Mouse (Mus musculus) liver (tissue): ENCODE results near the gene Ell2.

Experiments
- DNase-seq: peaks from one replicate; pipeline ENCODE4 v3.0.0-alpha.2; 2020; ENCODE audit warnings: mixed read lengths

The Ell2 gene

DNA sequence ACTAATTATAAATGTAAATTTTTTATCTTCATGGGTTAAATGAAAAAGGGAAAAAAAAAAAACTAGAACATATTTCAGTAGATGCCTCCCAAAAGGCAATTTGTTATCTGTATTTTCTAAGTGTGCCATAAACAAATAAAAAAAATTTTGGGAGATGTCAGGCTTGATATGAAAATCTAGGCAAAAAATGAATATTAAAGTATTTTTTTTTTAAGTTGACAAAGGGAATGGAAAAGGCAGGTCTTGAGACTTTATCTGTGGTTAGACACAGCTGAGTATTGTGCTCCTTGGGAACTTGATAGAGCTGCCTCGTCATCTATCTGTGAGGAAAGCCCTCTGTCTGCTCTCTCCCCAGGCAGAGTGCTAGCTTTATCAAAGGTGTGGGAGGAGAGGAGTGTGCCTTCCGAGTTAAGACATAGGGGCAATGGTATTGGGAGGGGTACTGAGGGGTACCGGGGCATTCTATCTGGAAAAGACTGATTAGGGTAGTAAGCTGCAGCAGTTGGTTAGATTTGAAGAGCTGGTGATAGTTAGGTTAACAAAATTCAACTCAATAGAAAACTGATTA is 27.1 kb downstream of the Ell2 start:
- peak; percentile 84 for DNase-seq

DNA sequence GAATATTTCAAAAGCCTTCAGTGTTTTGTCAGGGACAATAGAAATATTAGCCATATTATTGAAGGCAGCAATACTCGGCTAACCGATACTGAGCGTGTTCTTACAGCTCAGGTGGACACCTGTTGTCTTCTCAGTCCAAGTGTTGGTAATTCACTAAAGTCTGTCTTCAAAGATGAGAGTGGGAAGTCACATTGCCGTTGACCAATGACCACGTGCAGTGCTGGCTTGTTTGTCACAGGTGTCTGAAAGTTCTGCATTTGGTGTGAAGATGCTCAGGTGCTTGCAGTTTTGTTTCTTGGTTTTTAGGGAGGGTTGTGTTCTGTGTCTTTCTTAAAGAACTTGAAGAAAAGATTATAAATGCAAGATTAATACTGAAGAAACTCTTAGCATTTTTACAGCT is 27.7 kb downstream of the Ell2 start:
- DNase-seq, result no peak

DNA sequence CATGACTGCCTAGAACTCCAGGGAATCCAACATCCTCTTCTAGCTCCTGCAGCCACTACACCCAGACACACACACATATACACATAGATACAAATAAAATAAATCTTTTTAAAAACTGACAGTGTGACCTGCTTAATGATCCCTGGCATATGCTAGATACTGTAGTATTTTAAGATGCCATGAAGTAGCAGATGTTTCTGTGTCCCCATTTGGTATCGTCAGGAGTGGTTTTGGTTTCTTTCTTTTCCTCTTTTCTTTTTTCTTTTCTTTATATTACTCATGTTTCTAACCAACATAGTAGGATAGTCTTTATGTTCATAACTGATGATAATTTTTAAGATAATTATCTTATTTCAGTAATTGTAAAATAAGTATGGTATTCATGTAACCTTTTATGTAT is 29.0 kb downstream of the Ell2 start:
- DNase-seq, result no peak

DNA sequence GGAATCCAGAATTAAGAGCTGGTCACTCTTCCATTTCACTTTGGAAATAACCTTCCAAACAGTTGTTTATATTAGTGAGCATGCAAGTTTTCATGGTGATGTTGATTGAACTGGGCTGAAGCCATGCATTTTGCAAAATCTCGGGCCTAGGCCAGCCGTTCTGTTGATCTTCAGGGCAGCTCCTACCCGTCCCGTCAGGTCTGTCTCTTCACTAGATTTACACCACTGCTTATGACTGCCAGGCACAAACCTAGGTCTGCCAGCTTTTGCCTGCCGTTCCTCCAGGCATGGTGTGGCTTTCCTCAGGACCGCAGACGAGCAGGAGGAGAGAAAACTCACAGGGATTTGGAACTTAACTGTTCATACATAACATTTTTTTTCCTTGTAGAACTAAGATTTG is 31.4 kb downstream of the Ell2 start:
- no peak for DNase-seq

GRCm38 (mm10) chr13:75738536-75738935 is 32.0 kb downstream of the Ell2 start:
- no peak for DNase-seq

DNA sequence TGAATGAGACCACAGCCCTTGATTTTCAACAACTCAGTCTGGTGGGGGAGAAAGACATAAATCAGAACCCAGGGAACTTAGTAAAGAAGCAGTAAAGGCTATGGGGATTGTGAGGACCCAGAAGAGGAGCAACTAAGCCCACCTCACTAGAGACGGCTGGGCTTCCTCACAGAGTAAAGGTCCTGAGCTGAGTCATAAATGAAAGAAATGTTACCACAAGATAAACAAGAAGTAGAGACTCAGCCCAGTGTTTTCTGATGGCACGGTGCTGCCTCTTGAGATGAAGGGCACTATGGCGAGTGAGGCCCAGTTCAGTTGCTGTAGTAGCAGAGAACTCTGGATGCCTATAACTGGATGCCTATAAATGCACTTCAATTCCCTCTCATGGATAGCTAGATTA is 32.4 kb downstream of the Ell2 start:
- peak; percentile 70 for DNase-seq

DNA sequence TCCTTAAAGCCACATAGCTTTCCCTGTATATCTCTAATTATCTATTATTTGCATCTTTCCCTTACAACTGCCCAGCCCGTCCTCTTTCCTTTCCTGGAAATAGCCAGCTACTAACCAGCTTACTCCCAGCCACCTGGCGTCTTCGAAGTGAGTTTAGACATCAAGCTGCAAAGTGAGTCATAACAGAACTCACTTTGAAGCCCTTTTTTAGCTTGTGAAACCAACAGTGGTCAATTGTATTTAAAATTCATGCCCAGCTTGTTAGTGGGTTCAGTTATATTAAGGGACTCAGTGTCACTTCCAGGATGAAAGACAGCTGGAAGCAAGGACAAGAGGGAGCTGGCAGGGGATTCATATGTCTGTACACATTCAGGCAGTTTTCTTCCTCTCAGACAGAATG is 33.5 kb downstream of the Ell2 start:
- DNase-seq, result no peak

- DNase-seq, result no peak
Observed at GRCm38 (mm10) chr13:75741119-75741518, 34.6 kb downstream of the Ell2 start.

DNA sequence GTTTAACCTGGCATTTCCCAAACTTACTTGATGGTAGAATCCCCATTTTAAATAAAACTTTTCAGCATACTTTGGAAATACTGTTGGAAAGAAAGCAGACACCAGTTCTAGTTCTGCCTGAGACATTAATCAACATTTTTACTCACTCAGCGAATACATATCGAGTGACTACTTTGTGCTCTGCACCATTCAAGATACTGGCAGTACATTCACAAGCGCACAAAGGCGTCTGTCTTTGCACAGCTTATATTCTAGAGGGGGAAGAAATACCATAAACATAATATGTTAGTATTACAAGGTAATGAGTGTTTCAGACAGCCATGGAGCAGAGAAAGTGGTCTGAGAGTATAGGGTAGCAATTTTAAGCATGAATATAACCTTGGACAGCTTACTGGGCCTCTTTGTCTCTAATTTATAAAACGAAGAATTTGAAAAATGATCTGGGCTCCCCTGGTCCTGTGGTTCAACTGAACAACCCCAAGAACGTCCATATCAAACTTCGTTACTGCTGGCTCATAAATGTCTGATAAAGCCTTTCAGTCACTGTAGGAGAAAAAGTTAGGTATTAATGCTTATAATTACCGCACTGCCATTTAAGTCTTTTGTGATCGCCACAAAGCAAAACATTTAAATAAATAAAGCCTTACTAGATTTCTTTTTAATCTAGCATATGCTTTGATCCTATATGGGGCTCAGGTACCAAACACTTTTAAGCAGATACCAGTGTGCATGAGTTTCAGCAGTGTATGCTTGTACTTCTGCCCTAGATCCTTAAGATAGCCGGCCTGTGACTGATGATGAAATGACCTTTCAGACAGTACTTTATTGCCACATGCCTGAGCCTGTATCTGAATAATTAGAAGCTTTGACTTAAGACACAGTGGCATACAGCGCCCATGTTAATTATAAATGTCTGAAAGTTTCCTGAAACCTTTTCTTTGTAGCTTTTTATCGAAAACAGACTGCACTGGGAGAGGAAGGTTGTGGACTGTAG is 35.5 kb downstream of the Ell2 start:
- DNase-seq, result no peak

- peak; percentile 46 for DNase-seq
Observed at GRCm38 (mm10) chr13:75742970-75743369, 36.4 kb downstream of the Ell2 start.

GRCm38 (mm10) chr13:75744065-75744464 is 37.5 kb downstream of the Ell2 start:
- no peak for DNase-seq

- DNase-seq, result no peak
Observed at GRCm38 (mm10) chr13:75745328-75745727, 38.8 kb downstream of the Ell2 start.

GRCm38 (mm10) chr13:75747265-75747664 is 40.7 kb downstream of the Ell2 start:
- no peak for DNase-seq

- no peak for DNase-seq
Observed at GRCm38 (mm10) chr13:75748685-75749084, 42.1 kb downstream of the Ell2 start.

DNA sequence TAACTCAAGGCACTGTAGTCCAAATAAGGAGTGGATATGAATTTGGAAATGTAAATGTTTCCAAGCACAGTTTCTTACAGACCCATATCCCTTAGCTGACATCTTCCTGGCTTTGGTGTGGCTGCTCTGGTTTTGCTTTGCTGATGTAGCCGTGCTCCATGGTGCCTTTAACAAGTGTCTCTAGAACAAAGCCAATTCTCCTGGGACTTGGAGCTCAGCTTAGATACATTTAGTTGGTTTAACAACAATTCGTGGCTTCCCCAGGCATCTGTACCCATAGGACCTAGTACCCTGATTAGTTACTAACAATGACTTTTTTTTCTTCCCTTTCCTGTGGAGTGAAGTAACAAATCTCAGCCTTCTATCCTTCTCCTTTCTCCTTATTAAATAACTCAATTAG is 44.2 kb downstream of the Ell2 start:
- DNase-seq, result no peak

DNA sequence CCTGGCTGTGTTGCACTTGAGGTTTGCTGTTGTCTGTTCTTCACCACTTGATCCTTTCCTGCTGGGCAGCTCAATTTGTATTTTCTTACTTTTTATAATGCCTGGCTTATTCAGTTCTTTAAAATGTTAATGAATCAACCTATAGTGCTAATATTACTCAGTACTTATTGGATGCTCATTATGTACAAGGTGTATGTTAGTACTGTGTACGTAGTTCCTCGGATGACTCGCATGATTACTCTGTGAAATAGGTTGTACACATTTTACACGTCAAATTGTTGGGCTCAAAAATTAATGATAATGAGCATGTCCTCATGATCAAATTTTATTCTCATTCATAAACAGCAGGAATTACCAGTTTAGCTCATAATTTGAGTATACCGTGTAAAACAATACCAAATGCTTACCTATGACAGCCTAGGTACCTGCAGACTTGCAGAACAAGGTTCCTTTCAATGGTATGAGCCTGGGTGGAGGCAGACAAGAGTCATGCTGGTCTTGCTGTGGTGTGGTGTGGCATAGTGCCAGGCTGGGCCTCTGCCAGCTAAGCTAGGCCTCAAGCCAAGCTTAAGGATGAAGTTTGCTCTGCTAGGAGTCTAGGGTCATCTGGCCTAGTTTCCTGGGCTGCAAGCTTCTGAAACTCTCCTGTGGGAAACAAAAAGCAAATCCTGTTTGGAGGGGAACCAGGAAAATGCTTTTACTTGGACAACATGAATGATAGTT is 45.8 kb downstream of the Ell2 start:
- DNase-seq, result no peak

GRCm38 (mm10) chr13:75754398-75754797 is 47.8 kb downstream of the Ell2 start:
- DNase-seq, result no peak

- no peak for DNase-seq
Observed at GRCm38 (mm10) chr13:75760859-75761548, 54.4 kb downstream of the Ell2 start.

DNA sequence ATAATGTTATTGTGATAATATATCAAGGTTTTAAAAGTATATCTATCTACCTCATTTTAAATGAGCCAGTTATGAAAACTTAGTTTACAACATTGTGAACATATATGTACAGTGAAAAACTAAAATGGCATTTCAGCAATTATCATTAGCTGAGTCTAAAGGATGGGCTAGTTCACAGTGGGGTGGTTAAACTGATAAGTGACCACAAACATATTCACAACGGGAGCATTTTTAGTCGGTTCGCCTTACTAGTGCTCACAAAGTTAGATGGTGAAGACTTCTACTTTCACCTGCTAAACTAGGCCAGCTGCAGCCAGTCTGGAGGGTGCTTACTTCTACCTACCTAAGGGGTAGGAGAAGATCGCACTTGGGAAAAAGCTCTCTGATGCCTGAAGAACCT is 56.2 kb downstream of the Ell2 start:
- DNase-seq, result no peak

DNA sequence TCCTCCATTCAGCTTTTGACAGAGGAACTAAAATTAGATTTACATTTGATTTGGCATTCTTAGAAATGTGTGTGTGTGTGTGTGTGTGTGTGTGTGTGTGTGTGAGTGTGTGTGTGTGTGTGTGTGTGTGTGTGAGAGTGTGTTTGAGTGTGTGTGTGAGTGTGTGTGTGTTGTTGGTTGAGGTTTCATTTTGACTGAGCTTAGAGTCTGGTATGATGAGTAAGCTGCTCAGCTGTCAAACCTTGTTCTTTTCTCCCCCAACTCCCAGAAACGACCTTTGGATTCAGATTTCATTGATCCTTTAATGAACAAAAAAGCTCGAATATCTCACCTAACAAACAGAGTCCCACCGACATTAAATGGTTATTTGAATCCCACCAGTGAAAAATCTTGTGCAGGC is 56.7 kb downstream of the Ell2 start:
- no peak for DNase-seq

DNA sequence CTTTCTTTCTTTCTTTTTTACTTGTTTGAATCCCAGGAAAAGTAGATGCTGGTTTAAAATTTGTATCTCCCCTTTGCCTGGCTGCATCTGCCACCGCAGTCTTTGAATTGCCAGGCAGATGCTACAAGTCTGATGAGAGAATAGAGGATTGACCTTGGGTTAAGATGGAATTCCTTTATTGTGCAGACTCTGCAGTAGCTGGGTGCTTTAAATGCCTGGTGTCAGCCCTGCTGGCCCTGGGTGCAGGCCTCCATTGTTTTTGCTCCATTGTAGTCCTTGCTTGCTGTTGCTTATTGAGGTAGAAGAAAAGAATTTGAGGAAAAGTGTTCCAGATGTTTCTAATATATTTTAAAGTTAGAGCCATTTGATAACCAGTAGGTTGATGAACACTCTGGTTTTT is 59.2 kb downstream of the Ell2 start:
- no peak for DNase-seq

DNA sequence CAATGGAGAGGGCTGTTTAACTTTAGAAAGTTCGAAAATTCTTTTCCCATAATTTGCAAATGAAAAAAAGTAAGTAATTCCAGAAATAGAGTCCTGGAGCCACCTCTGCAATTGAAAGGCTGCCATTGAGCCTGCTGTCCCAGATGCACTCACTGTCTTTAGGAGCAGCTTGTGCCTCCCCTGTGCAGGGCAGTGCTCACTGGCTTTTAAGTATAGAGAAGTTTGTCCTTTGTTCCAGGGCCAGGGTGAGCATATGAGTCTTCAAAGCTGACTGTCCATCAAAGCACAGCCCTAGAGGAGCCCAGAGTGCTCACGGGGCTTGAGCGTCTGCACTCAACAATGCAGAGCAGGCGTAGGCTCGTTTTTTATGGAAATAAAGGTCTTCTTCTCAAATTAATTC is 59.7 kb downstream of the Ell2 start:
- DNase-seq, result no peak

DNA sequence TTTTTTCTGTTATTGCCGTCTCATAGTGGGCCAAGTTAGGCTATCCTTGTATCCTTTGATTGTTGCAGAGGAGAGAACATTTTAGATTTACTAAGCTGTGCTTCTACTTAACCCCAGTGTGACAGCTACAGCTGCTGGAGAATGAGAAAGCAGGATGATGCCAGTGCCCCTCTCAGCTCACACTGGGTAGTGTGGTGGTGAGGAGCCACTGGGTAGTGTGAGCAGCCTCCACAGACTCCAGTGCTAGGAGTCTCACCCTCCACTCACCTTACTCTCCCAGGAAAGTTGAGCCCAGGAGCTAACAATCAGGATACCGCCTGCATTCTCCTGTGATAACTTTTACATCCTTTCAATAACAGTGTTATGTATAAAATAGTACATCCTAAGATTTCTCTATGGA is 60.4 kb downstream of the Ell2 start:
- DNase-seq, result no peak
